Mouse (Mus musculus): ENCODE data around the gene Fbxo40.

DNA sequence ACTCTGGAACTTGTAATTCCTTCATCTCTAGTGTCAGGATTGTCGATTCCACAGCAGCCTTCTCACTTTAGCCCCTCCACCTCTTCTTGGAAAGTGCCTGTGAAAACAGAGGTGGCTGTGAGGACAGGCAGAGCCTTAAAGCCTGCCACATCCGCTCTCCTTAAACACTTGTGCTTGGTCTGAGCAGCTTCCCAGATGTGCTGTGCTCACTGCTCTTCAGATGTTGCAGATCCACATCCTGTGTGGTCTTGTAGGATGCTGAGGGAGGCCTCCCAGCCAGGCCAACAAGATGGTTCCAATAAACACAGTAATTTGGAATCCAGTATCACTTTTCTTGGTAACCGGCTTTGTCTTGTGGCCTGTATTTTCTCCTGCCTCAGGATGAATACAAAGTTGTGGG, 58.3 kb downstream of the Fbxo40 start:
- TF ChIP-seq CTCF (IDR thresholded peaks at IDR 0.05; ENCODE audit: low read depth, low read length) (no peak), POLR2A (IDR thresholded peaks at IDR 0.05; ENCODE audit: borderline replicate concordance, low read depth, low read length) (no peak)

All from bone marrow macrophage, adult 2 months (primary cell).